Mouse (Mus musculus) gastrocnemius, adult 8-10 months (tissue): ENCODE results near the gene Wfdc6a. TPM values are rescaled to one million over a fixed set of nuclear protein-coding genes. Genes with fewer than 3 reads are reported as not detected.
A peak's percentile ranks its signal among the peaks of the same experiment; 100 is the strongest.

Experiments used
- DNase-seq, 2 experiments: peaks; one replicate each; pipeline ENCODE4 v3.0.0; 2022; ENCODE audit warnings: low spot score in 2 of 2
- total RNA-seq, 4 experiments: library from RNA; stranded (reverse); gene quantifications; 2 replicates each; pipeline ENCODE4 v1.2.4; 2022

Wfdc6a gene
- total RNA-seq, 4 experiments from 2014 or later, result not detected

GRCm38 (mm10) chr2:164550895-164551269, 34.4 kb downstream of the Wfdc6a start:
- no peak for DNase-seq

- no peak for DNase-seq
These were observed 35.0 kb downstream of the Wfdc6a start for GRCm38 (mm10) chr2:164549963-164550894.

- no peak for DNase-seq
These were observed 35.9 kb downstream of the Wfdc6a start for GRCm38 (mm10) chr2:164549338-164549737.

- no peak for DNase-seq
These were observed 40.7 kb downstream of the Wfdc6a start for GRCm38 (mm10) chr2:164544454-164545097.

GRCm38 (mm10) chr2:164543745-164544144, 41.5 kb downstream of the Wfdc6a start:
- DNase-seq, result no peak

- DNase-seq, result no peak
These were observed 42.6 kb downstream of the Wfdc6a start for GRCm38 (mm10) chr2:164542598-164542997.

- no peak for DNase-seq
These were observed 43.1 kb downstream of the Wfdc6a start for GRCm38 (mm10) chr2:164542132-164542531.

GRCm38 (mm10) chr2:164540652-164541427, 44.4 kb downstream of the Wfdc6a start:
- no peak for DNase-seq

- no peak for DNase-seq
These were observed 48.2 kb downstream of the Wfdc6a start for GRCm38 (mm10) chr2:164537003-164537402.

GRCm38 (mm10) chr2:164534315-164534714, 50.9 kb downstream of the Wfdc6a start:
- no peak for DNase-seq

- DNase-seq, result peak; percentile 26 to 33
These were observed 54.1 kb downstream of the Wfdc6a start for GRCm38 (mm10) chr2:164531169-164531568.

Other genes with a start within 250 kb of the Wfdc6a start
- gene Slpi, start 196.4 kb downstream of the Wfdc6a start, total RNA-seq, result under 1 TPM in 1 of 4 experiments, not detected in 3; 0.67 TPM
- gene Rbpjl, start 182.3 kb downstream of the Wfdc6a start, total RNA-seq, result not detected
- under 1 TPM; 0.27 to 0.99 (median 0.44) TPM for gene Matn4, start 180.3 kb downstream of the Wfdc6a start, total RNA-seq
- gene Sdc4, start 141.6 kb downstream of the Wfdc6a start, total RNA-seq, result 10 to 100 TPM; 23.9 to 58.8 (median 34.1) TPM
- gene Sys1, start 128.5 kb downstream of the Wfdc6a start, total RNA-seq, result 10 to 100 TPM; 25.3 to 27.8 (median 26.6) TPM
- gene Gm20458, start 124.5 kb downstream of the Wfdc6a start, total RNA-seq, result 10 to 100 TPM in 2 of 4 experiments, 1 to 10 TPM in 1, not detected in 1; 3.8 to 12.1 (median 11.8) TPM
- gene Trp53tg5, start 111.7 kb downstream of the Wfdc6a start, total RNA-seq, result not detected
- 10 to 100 TPM; 14.8 to 32.8 (median 22.6) TPM for gene Dbndd2, start 99.3 kb downstream of the Wfdc6a start, total RNA-seq
- 10 to 100 TPM; 27.2 to 33.2 (median 30.0) TPM for gene Pigt, start 87.9 kb downstream of the Wfdc6a start, total RNA-seq
- not detected for gene Wfdc2, start 23.0 kb downstream of the Wfdc6a start, total RNA-seq
- gene Spint3, start 12.0 kb downstream of the Wfdc6a start, total RNA-seq, result not detected
- gene Eppin, start 8.1 kb upstream of the Wfdc6a start, total RNA-seq, result not detected
- not detected for gene Wfdc6b, start 28.1 kb upstream of the Wfdc6a start, total RNA-seq
- gene Wfdc8, start 28.2 kb upstream of the Wfdc6a start, total RNA-seq, result not detected
- not detected for gene Wfdc16, start 53.3 kb upstream of the Wfdc6a start, total RNA-seq
- not detected for gene Wfdc10, start 70.6 kb upstream of the Wfdc6a start, total RNA-seq
- gene Wfdc9, start 71.1 kb upstream of the Wfdc6a start, total RNA-seq, result not detected
- not detected for gene Wfdc11, start 88.6 kb upstream of the Wfdc6a start, total RNA-seq
- gene Wfdc13, start 99.7 kb upstream of the Wfdc6a start, total RNA-seq, result not detected
- gene Spint4, start 113.1 kb upstream of the Wfdc6a start, total RNA-seq, result not detected
- gene Spint5, start 129.9 kb upstream of the Wfdc6a start, total RNA-seq, result not detected
- gene Wfdc3, start 160.5 kb upstream of the Wfdc6a start, total RNA-seq, result not detected
- 10 to 100 TPM; 15.6 to 21.0 (median 17.7) TPM for gene Dnttip1, start 160.5 kb upstream of the Wfdc6a start, total RNA-seq
- under 1 TPM in 3 of 4 experiments, not detected in 1; 0.29 to 0.38 (median 0.38) TPM for gene Ube2c, start 184.5 kb upstream of the Wfdc6a start, total RNA-seq
- gene Tnnc2, start 194.5 kb upstream of the Wfdc6a start, total RNA-seq, result over 10,000 TPM; 10,643 to 17,408 (median 13,587) TPM
- gene Snx21, start 200.4 kb upstream of the Wfdc6a start, total RNA-seq, result 10 to 100 TPM; 23.5 to 24.8 (median 24.4) TPM
- 10 to 100 TPM in 1 of 4 experiments, 1 to 10 TPM in 3; 8.1 to 10.9 (median 8.4) TPM for gene Acot8, start 219.4 kb upstream of the Wfdc6a start, total RNA-seq
- gene Zswim3, start 219.7 kb upstream of the Wfdc6a start, total RNA-seq, result 1 to 10 TPM in 3 of 4 experiments, under 1 TPM in 1; 0.90 to 1.7 (median 1.2) TPM
- 1 to 10 TPM; 4.7 to 5.3 (median 5.0) TPM for gene Zswim1, start 237.2 kb upstream of the Wfdc6a start, total RNA-seq
- gene Spata25, start 243.1 kb upstream of the Wfdc6a start, total RNA-seq, result not detected
- gene Ctsa, start 247.4 kb upstream of the Wfdc6a start, total RNA-seq, result 10 to 100 TPM; 51.1 to 55.7 (median 52.7) TPM
- gene Neurl2, start 248.0 kb upstream of the Wfdc6a start, total RNA-seq, result 10 to 100 TPM; 39.0 to 44.4 (median 39.5) TPM